Mouse (Mus musculus) central nervous system, embryonic 14 days (tissue): Measurements from ENCODE around the gene Fry. TPM values are rescaled to one million over a fixed set of nuclear protein-coding genes. Genes with fewer than 3 reads are reported as not detected.

Source experiments
- polyA plus RNA-seq: library from polyadenylated mRNA; depleted of rRNA; stranded (reverse); fragments of >200 nt; gene quantifications from 2 replicates; pipeline ENCODE4 v1.2.3, GENCODE M21; 2012; rRNA removed

Fry gene
- polyA plus RNA-seq = 35.3 and 39.5 TPM in 2 replicates

GRCm38 (mm10) chr5:150118455-150119241, at the start of gene Fry:
TSS of gene Fry (plus strand) at chr5:150118645.

GRCm38 (mm10) chr5:150518064-150518463, 399.6 kb downstream of the Fry start, which contains the start of gene Zar1l:
TSS of gene Zar1l (minus strand) at chr5:150518164.

GRCm38 (mm10) chr5:150521937-150522866, 403.8 kb downstream of the Fry start, which contains the start of gene Brca2:
TSS of gene Brca2 (plus strand) at chr5:150522630.

Other genes with a start within 250 kb of the Fry start
- 0.64 and 0.80 TPM in 2 replicates for gene Rxfp2, start 100.0 kb upstream of the Fry start, polyA plus RNA-seq